Comparison of ENCODE assay signal across 21 mouse cellular contexts in the genomic region with DNA sequence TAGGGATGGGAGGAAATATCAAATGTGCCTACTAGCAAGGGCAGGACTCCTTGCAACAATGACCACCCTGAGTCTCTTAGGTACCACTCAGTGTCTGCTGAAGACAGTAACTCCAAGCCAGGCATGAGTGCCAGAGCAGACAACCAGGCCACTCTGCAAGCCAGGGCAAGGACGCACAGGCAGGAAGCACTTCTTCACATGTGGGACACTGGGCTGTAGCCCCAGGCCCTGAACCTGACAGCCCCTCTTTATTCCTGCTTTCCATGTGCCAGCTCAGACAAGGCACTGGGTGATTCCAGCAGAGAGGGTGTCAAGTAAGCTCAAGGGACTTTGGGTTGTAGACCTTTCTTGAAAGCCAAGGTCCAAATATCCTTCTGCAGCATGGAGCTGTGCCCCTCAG. TPM values are rescaled to one million over a fixed set of nuclear protein-coding genes. Genes with fewer than 3 reads are reported as not detected.
DNase-seq lines count a peak whose midpoint lies in the region; ATAC-seq and TF ChIP-seq lines count a peak whose summit lies in the region.
"Had no signal": no experiment of that assay in that cellular context is flagged by ENCODE, and none has a peak within 500 bp of the region (broad histone marks: within the 10 kb centered on the region; RNA-seq: fewer than 3 reads in every experiment).

No protein-coding gene starts in this region.

- peak; percentile 52 for DNase-seq in forebrain, embryonic 11.5 days (ENCODE audit: low spot score)
- no peak for DNase-seq in forebrain, embryonic 10.5 days (ENCODE audit: extremely low spot score, low spot score)
- DNase-seq in hindbrain, embryonic 10.5 days (ENCODE audit: low spot score) = peak; percentile 2
- DNase-seq in hindbrain, postnatal 0 days (ENCODE audit: low spot score) = no peak
- DNase-seq in right cerebral cortex, adult 18-20 months = no peak
- DNase-seq: cerebellum, adult 11 months; cerebellum, adult 8-10 months; cerebellum, postnatal 36 days; gastrocnemius, postnatal 36 days had no signal

- 65% methylated on average over 1 of the region's 1 CpGs for WGBS in forebrain, embryonic 11.5 days
- 47% methylated on average over 1 of the region's 1 CpGs for WGBS in forebrain, embryonic 10.5 days
- WGBS in hindbrain, embryonic 10.5 days = 62% methylated on average over 1 of the region's 1 CpGs
- 81% methylated on average over 1 of the region's 1 CpGs for WGBS in hindbrain, postnatal 0 days
- 71% methylated on average over 1 of the region's 1 CpGs for WGBS in bone marrow, adult 2 months

- H3K36me3 ChIP-seq in forebrain, embryonic 11.5 days (ENCODE audit: control insufficient read depth, insufficient read depth, low read length) = no peaks in the 10 kb centered on the region
- H3K36me3 ChIP-seq in forebrain, embryonic 10.5 days (replicated peaks) = no peaks in the 10 kb centered on the region
- H3K36me3 ChIP-seq in hindbrain, embryonic 10.5 days = no peaks in the 10 kb centered on the region
- no peaks in the 10 kb centered on the region for H3K36me3 ChIP-seq in hindbrain, postnatal 0 days (ENCODE audit: insufficient read depth, low read length)
- H3K36me3 ChIP-seq: embryonic facial prominence, embryonic 15.5 days; G1E; heart, embryonic 12.5 days; heart, embryonic 15.5 days; hindbrain, embryonic 13.5 days had no signal

- TF ChIP-seq CTCF in hindbrain, postnatal 0 days (IDR thresholded peaks at IDR 0.05; ENCODE audit: low read depth) = no peak
- peak; percentile 2; the same call in 1 of the 2 replicates for TF ChIP-seq CTCF in bone marrow, adult 2 months (IDR thresholded peaks at IDR 0.05; ENCODE audit: control insufficient read depth, insufficient read depth, low read length)

- no peak overlapping the region for H3K27ac ChIP-seq in forebrain, embryonic 11.5 days (ENCODE audit: low read depth, low read length)
- H3K27ac ChIP-seq in forebrain, embryonic 10.5 days = no peak overlapping the region
- H3K27ac ChIP-seq in hindbrain, embryonic 10.5 days = no peak overlapping the region
- no peak overlapping the region for H3K27ac ChIP-seq in hindbrain, postnatal 0 days
- no peak overlapping the region for H3K27ac ChIP-seq in bone marrow, adult 2 months (ENCODE audit: control insufficient read depth, insufficient read depth, low read depth, low read length, poor library complexity)
- H3K27ac ChIP-seq: embryonic facial prominence, embryonic 15.5 days; forebrain, embryonic 13.5 days; heart, embryonic 15.5 days; hindbrain, embryonic 13.5 days had no signal

- H3K27me3 ChIP-seq in forebrain, embryonic 11.5 days (ENCODE audit: control insufficient read depth, insufficient read depth, low read length) = peaks cover 83% of the 10 kb centered on the region
- peaks cover 100% of the 10 kb centered on the region for H3K27me3 ChIP-seq in forebrain, embryonic 10.5 days (ENCODE audit: poor library complexity, severe bottlenecking)
- H3K27me3 ChIP-seq in hindbrain, embryonic 10.5 days (ENCODE audit: insufficient read depth, poor library complexity, severe bottlenecking) = peaks cover 100% of the 10 kb centered on the region
- peaks cover 44% of the 10 kb centered on the region for H3K27me3 ChIP-seq in hindbrain, postnatal 0 days (ENCODE audit: insufficient read depth, low read length)
- H3K27me3 ChIP-seq: Patski had no signal

- peaks cover 13% of the 10 kb centered on the region; the same call in 1 of the 2 replicates for H3K4me1 ChIP-seq in forebrain, embryonic 11.5 days (replicated peaks; ENCODE audit: control insufficient read depth, insufficient read depth, low read length)
- H3K4me1 ChIP-seq in forebrain, embryonic 10.5 days = peaks cover 38% of the 10 kb centered on the region
- peaks cover 40% of the 10 kb centered on the region for H3K4me1 ChIP-seq in hindbrain, embryonic 10.5 days (replicated peaks)
- H3K4me1 ChIP-seq in hindbrain, postnatal 0 days (ENCODE audit: insufficient read depth, low read length) = peaks cover 5% of the 10 kb centered on the region
- H3K4me1 ChIP-seq in bone marrow, adult 2 months (ENCODE audit: control insufficient read depth, insufficient read depth, low read length) = no peaks in the 10 kb centered on the region; the same call in 1 of the 2 replicates

- no peaks in the 10 kb centered on the region for H3K9me3 ChIP-seq in forebrain, embryonic 11.5 days (ENCODE audit: control insufficient read depth, low read length)
- no peaks in the 10 kb centered on the region for H3K9me3 ChIP-seq in forebrain, embryonic 10.5 days
- H3K9me3 ChIP-seq in hindbrain, embryonic 10.5 days = no peaks in the 10 kb centered on the region
- H3K9me3 ChIP-seq in hindbrain, postnatal 0 days (ENCODE audit: low read length) = no peaks in the 10 kb centered on the region
- H3K9me3 ChIP-seq: embryonic facial prominence, embryonic 15.5 days; forebrain, embryonic 13.5 days; G1E; heart, embryonic 12.5 days; heart, embryonic 15.5 days; hindbrain, embryonic 13.5 days had no signal

- TF ChIP-seq POLR2A in bone marrow, adult 2 months (IDR thresholded peaks at IDR 0.05; ENCODE audit: borderline replicate concordance, control insufficient read depth, low read depth, low read length) = no peak

- no peak overlapping the region for H3K4me3 ChIP-seq in forebrain, embryonic 11.5 days (ENCODE audit: low read depth, low read length)
- H3K4me3 ChIP-seq in forebrain, embryonic 10.5 days = no peak overlapping the region
- H3K4me3 ChIP-seq in hindbrain, embryonic 10.5 days = no peak overlapping the region
- no peak overlapping the region for H3K4me3 ChIP-seq in hindbrain, postnatal 0 days (ENCODE audit: low read length)
- no peak overlapping the region for H3K4me3 ChIP-seq in bone marrow, adult 2 months (replicated peaks; ENCODE audit: control insufficient read depth, low read depth, low read length)
- H3K4me3 ChIP-seq: embryonic facial prominence, embryonic 15.5 days; forebrain, embryonic 13.5 days; heart, embryonic 12.5 days; heart, embryonic 15.5 days; hindbrain, embryonic 13.5 days had no signal

- no peak overlapping the region for H3K4me2 ChIP-seq in forebrain, embryonic 11.5 days (ENCODE audit: low read depth, low read length, severe bottlenecking)
- H3K4me2 ChIP-seq in hindbrain, postnatal 0 days (ENCODE audit: low read depth, low read length) = no peak overlapping the region
- H3K4me2 ChIP-seq: embryonic facial prominence, embryonic 15.5 days; forebrain, embryonic 13.5 days; heart, embryonic 12.5 days; heart, embryonic 15.5 days; hindbrain, embryonic 13.5 days had no signal

- no peak for ATAC-seq in forebrain, embryonic 11.5 days (replicated peaks; ENCODE audit: low FRiP score)
- no peak for ATAC-seq in hindbrain, postnatal 0 days
- ATAC-seq: forebrain, embryonic 13.5 days; forebrain, embryonic 16.5 days; hindbrain, embryonic 16.5 days; inflammation-experienced regulatory T-cells, adult 6 months; intestine, embryonic 16.5 days; Patski had no signal

- no peak overlapping the region for H3K9ac ChIP-seq in forebrain, embryonic 11.5 days (ENCODE audit: low read length)
- no peak overlapping the region for H3K9ac ChIP-seq in hindbrain, postnatal 0 days (replicated peaks; ENCODE audit: low read length)
- H3K9ac ChIP-seq: embryonic facial prominence, embryonic 15.5 days; forebrain, embryonic 13.5 days; heart, embryonic 12.5 days; heart, embryonic 15.5 days; hindbrain, embryonic 13.5 days had no signal

RNA-seq across cellular contexts. Expression of a gene that starts 11.9 kb away (rescaled TPM):
- polyA plus RNA-seq in forebrain, embryonic 11.5 days (2014; fragmentation: Nextera tagmentation; extraction: Ambion mirVana) = 20.5 and 23.3 TPM in 2 replicates
- polyA plus RNA-seq in forebrain, embryonic 10.5 days (2016; fragmentation: Nextera tagmentation; extraction: Ambion mirVana) = 21.7 and 21.8 TPM in 2 replicates
- polyA plus RNA-seq in hindbrain, embryonic 10.5 days (2016; fragmentation: Nextera tagmentation; extraction: Ambion mirVana) = 24.3 TPM in 2 replicates
- total RNA-seq in hindbrain, postnatal 0 days (2014; rRNA removed) = 22.7 and 40.1 TPM in 2 replicates
- 11.9 and 13.2 TPM in 2 replicates for polyA plus RNA-seq in hindbrain, postnatal 0 days (2015; fragmentation: Nextera tagmentation; extraction: Ambion mirVana)
- 3.0 and 3.9 TPM in 2 replicates for polyA plus RNA-seq in bone marrow, adult 2 months (2011; ENCODE audit: insufficient read depth, insufficient read length, low replicate concordance, missing spikeins)

Comparison
In these comparisons a context has a peak if more than half of its experiments do, and no peak if none do; other contexts are left out.
1. DNase-seq: peak in forebrain, embryonic 11.5 days (single experiment) and hindbrain, embryonic 10.5 days (single experiment); none in forebrain, embryonic 10.5 days (single experiment), hindbrain, postnatal 0 days (single experiment) and right cerebral cortex, adult 18-20 months (single experiment).